Mouse (Mus musculus): ENCODE measurements around the gene Ppef2. TPM values are rescaled to one million over a fixed set of nuclear protein-coding genes. Genes with fewer than 3 reads are reported as not detected.

The Ppef2 gene
- polyA plus RNA-seq, 1 experiment from 2014 or later, result 0.99 TPM

DNA sequence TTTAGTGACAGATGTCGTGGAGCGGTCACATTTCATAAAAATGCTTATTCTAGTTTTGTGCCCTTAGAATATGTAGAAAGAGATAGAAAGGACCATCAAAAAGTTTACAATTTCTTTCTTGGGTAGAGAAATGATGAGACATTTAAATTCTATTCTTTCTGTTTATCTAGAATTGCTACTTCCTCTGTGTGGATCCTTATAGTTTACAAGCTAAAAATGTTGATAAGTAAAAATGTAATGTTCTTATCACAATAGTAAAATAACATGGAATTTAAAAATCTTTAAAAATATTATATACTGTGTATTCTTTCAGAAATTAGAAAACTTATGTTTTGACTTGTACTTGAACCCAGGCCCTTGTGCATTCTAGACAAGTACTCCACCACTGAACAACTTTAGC, 11.2 kb downstream of the Ppef2 start:
- 94% methylated on average over 2 of the region's 2 CpGs for WGBS
- Histone ChIP-seq H3K4me3 (ENCODE audit: low read depth, low read length) (no peak overlapping the region), H3K4me2 (ENCODE audit: low read depth, low read length) (no peak overlapping the region), H3K27me3 (ENCODE audit: control insufficient read depth, insufficient read depth, low read length) (no peaks in the 10 kb centered on the region), H3K9ac (replicated peaks; ENCODE audit: low read depth, low read length) (no peak overlapping the region), H3K9me3 (ENCODE audit: control insufficient read depth, low read length) (no peaks in the 10 kb centered on the region), H3K27ac (ENCODE audit: low read depth, low read length) (no peak overlapping the region), H3K36me3 (ENCODE audit: control insufficient read depth, insufficient read depth, low read length) (no peaks in the 10 kb centered on the region), H3K4me1 (ENCODE audit: control insufficient read depth, insufficient read depth, low read length) (no peaks in the 10 kb centered on the region)
- no peak for ATAC-seq (ENCODE audit: low read depth)

DNA sequence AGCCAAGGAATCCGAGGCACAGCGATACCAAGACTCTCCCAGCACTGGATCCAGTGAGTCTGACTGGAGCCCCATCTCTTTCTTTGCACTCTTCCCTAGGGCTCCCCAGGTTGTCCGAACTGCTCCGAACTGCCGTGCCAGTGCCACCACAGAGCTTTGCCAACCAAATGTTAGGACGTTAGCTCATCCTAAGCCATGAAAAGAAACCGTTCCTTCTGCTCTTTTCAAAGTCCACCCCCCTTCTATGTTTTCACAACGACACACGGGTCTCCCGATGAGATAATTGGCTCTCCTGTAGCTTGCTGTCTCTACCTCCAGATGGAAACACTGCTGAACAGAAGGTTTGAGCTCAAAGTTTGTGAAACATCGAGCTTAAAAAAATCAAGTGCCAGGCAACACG, 15.3 kb downstream of the Ppef2 start:
- WGBS, result 85% methylated on average over 12 of the region's 12 CpGs
- no peaks in the 10 kb centered on the region for H3K4me1 ChIP-seq (ENCODE audit: control insufficient read depth, insufficient read depth, low read length)
- no peak for ATAC-seq (ENCODE audit: low read depth)
- H3K9ac ChIP-seq (replicated peaks; ENCODE audit: low read depth, low read length), result no peak overlapping the region
- H3K4me2 ChIP-seq (ENCODE audit: low read depth, low read length), result no peak overlapping the region
- no peak overlapping the region for H3K4me3 ChIP-seq (ENCODE audit: low read depth, low read length)
- no peak overlapping the region for H3K27ac ChIP-seq (ENCODE audit: low read depth, low read length)
- H3K36me3 ChIP-seq (ENCODE audit: control insufficient read depth, insufficient read depth, low read length), result no peaks in the 10 kb centered on the region
- H3K9me3 ChIP-seq (ENCODE audit: control insufficient read depth, low read length), result no peaks in the 10 kb centered on the region
- H3K27me3 ChIP-seq (ENCODE audit: control insufficient read depth, insufficient read depth, low read length), result no peaks in the 10 kb centered on the region

DNA sequence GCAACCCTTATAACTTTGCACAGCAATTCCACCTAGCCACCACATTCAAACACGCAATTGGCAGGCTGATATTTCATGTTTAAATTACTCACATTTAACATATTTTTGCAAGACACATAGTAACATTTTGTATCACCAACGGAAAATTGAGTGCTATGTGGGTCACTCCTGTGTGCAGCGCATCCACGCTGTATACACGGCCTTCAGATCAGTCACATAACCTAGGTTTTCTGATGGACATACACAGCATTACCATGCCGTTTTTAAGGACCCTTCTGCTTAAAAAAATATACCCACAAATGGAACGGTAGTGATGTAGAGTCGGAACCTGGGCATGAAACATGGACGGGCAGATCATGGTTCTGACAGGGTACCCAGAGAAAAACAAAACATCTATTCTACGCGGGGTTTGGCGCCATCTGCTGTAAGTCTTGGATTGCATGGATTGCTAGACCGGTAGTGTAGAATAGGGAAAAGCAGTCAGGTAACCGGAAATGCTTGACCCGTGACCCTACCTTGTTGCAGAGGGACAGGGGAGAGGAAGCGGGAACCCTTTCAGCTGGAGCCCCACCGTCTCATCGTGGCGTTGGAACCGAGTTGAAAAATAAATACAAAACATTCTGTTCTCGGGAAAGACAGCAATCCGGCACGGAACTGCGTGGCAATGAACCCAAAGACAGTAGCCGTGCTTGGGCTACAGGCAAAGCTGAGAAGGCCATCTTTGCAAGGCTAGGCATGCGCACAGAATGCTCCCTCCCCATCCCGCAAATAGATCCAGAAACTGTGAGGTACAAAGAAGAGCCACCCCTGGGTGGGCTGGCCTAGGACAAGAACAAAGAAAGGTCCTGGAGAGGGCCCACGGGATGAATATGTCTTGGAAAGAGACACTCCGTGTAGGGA, 16.5 kb downstream of the Ppef2 start:
- no peak overlapping the region for H3K4me2 ChIP-seq (ENCODE audit: low read depth, low read length)
- no peak overlapping the region for H3K27ac ChIP-seq (ENCODE audit: low read depth, low read length)
- H3K36me3 ChIP-seq (ENCODE audit: control insufficient read depth, insufficient read depth, low read length), result no peaks in the 10 kb centered on the region
- H3K9me3 ChIP-seq (ENCODE audit: control insufficient read depth, low read length), result no peaks in the 10 kb centered on the region
- H3K27me3 ChIP-seq (ENCODE audit: control insufficient read depth, insufficient read depth, low read length), result no peaks in the 10 kb centered on the region
- 0 out of 2 replicates have a peak overlapping the region, but pooled peaks have one; percentile 7 for H3K9ac ChIP-seq (replicated peaks; ENCODE audit: low read depth, low read length)
- H3K4me1 ChIP-seq (ENCODE audit: control insufficient read depth, insufficient read depth, low read length), result no peaks in the 10 kb centered on the region
- H3K4me3 ChIP-seq (ENCODE audit: low read depth, low read length), result no peak overlapping the region
- 50% methylated on average over 29 of the region's 29 CpGs for WGBS
- ATAC-seq (ENCODE audit: low read depth), result peak; percentile 84

DNA sequence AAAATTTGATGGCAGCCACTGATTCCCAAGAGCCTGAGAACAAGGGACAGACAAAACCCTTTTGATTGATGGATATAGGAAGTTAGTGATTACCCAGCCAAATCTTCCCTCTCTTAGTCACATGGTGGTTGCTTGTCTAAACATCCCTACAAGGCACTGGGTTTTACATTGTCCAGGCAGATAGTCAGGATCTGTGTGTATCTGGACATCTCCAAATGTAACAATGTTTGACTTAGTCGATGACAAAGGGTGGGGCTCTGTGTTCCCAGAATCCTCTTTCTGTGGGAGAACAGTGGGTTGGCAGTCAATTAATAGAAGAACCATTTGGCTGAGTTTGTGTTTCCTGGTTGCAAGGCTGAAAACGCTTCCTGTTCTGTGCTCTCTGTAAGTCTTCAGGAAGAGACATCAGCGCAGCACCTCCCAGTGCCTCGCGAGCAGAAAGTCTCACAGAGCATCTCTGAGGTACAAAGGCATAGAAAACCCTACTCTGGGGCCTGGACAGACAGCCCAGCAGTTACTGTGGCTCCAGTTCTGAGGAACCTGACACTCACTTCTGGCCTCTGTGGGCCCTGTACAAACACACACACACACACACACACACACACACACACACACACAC, 21.0 kb downstream of the Ppef2 start:
- WGBS, result 76% methylated on average over 5 of the region's 5 CpGs
- H3K4me1 ChIP-seq (ENCODE audit: control insufficient read depth, insufficient read depth, low read length), result no peaks in the 10 kb centered on the region
- no peaks in the 10 kb centered on the region for H3K9me3 ChIP-seq (ENCODE audit: control insufficient read depth, low read length)
- H3K9ac ChIP-seq (replicated peaks; ENCODE audit: low read depth, low read length), result no peak overlapping the region
- H3K27ac ChIP-seq (ENCODE audit: low read depth, low read length), result no peak overlapping the region
- no peaks in the 10 kb centered on the region for H3K27me3 ChIP-seq (ENCODE audit: control insufficient read depth, insufficient read depth, low read length)
- no peak overlapping the region for H3K4me2 ChIP-seq (ENCODE audit: low read depth, low read length)
- no peak for ATAC-seq (ENCODE audit: low read depth)
- H3K4me3 ChIP-seq (ENCODE audit: low read depth, low read length), result no peak overlapping the region
- no peaks in the 10 kb centered on the region for H3K36me3 ChIP-seq (ENCODE audit: control insufficient read depth, insufficient read depth, low read length)

DNA sequence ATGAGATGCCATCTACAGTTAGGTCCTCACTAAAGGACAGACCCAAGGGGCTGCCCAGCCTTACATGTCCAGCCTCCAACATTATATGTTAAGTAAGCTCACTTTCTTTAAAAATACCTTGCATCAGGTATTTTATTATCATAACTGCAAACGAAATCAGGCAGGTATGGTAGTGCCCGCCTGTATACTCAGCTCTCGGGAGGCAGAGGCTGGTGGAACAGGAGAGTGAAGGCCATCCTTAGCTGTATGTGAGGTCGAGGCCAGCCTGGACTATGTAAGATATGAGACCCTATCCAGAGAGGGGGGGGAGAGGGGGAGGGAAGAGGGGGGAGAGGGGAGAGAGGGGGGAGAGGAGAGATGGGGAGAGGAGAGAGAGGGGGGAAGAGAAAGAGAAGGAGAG, 22.7 kb downstream of the Ppef2 start:
- H3K27me3 ChIP-seq (ENCODE audit: control insufficient read depth, insufficient read depth, low read length), result no peaks in the 10 kb centered on the region
- ATAC-seq (ENCODE audit: low read depth), result no peak
- no peaks in the 10 kb centered on the region for H3K4me1 ChIP-seq (ENCODE audit: control insufficient read depth, insufficient read depth, low read length)
- no peak overlapping the region for H3K4me2 ChIP-seq (ENCODE audit: low read depth, low read length)
- H3K9ac ChIP-seq (replicated peaks; ENCODE audit: low read depth, low read length), result no peak overlapping the region
- H3K36me3 ChIP-seq (ENCODE audit: control insufficient read depth, insufficient read depth, low read length), result no peaks in the 10 kb centered on the region
- no peak overlapping the region for H3K4me3 ChIP-seq (ENCODE audit: low read depth, low read length)
- WGBS, result 89% methylated on average over 4 of the region's 4 CpGs
- H3K27ac ChIP-seq (ENCODE audit: low read depth, low read length), result no peak overlapping the region
- H3K9me3 ChIP-seq (ENCODE audit: control insufficient read depth, low read length), result no peaks in the 10 kb centered on the region

DNA sequence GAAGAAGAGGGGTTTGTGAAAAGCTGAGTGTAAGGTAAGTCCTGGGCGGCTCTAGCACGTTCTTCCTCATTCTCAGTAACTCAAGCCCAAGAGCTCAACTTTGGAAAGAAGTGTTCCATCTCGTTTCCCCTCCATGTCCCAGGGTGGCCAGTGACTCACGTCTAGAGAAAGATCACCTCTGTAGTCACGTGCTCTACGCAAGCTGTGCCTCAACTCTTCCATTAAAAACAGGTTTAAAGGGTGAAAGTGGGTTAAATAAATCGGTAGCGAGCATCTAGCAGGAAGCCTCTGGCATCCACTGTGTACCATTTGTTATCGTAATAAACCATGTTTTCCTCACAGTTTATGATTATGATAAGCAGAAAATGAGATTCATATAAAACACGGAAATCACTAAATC, 24.2 kb downstream of the Ppef2 start:
- H3K4me2 ChIP-seq (ENCODE audit: low read depth, low read length), result no peak overlapping the region
- 86% methylated on average over 10 of the region's 10 CpGs for WGBS
- H3K9ac ChIP-seq (replicated peaks; ENCODE audit: low read depth, low read length), result no peak overlapping the region
- H3K27me3 ChIP-seq (ENCODE audit: control insufficient read depth, insufficient read depth, low read length), result no peaks in the 10 kb centered on the region
- H3K4me3 ChIP-seq (ENCODE audit: low read depth, low read length), result no peak overlapping the region
- no peak for ATAC-seq (ENCODE audit: low read depth)
- no peaks in the 10 kb centered on the region for H3K4me1 ChIP-seq (ENCODE audit: control insufficient read depth, insufficient read depth, low read length)
- no peak overlapping the region for H3K27ac ChIP-seq (ENCODE audit: low read depth, low read length)
- no peaks in the 10 kb centered on the region for H3K9me3 ChIP-seq (ENCODE audit: control insufficient read depth, low read length)
- H3K36me3 ChIP-seq (ENCODE audit: control insufficient read depth, insufficient read depth, low read length), result no peaks in the 10 kb centered on the region

DNA sequence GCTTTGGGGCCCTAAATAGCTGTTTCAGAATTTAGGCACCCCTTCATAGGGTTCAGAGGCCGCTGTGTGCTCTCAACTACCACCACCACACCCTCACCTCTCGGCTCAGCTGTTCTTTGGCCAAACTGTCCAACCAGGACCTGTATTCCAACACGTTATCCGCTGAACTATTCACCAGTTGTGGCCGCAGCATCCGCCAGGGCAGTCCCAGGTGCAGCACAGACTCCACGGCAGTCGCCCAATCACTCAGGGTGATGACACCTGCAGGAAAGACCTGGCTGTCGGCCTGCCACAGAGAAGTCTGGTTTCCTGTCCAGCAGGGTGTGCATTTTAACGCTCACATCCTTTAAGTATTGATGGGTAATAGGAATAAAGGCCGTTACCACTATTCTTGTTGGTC, 25.8 kb downstream of the Ppef2 start:
- 89% methylated on average over 11 of the region's 11 CpGs for WGBS
- no peak overlapping the region for H3K27ac ChIP-seq (ENCODE audit: low read depth, low read length)
- H3K27me3 ChIP-seq (ENCODE audit: control insufficient read depth, insufficient read depth, low read length), result no peaks in the 10 kb centered on the region
- no peak overlapping the region for H3K4me3 ChIP-seq (ENCODE audit: low read depth, low read length)
- no peak overlapping the region for H3K4me2 ChIP-seq (ENCODE audit: low read depth, low read length)
- H3K4me1 ChIP-seq (ENCODE audit: control insufficient read depth, insufficient read depth, low read length), result no peaks in the 10 kb centered on the region
- no peak for ATAC-seq (ENCODE audit: low read depth)
- no peaks in the 10 kb centered on the region for H3K9me3 ChIP-seq (ENCODE audit: control insufficient read depth, low read length)
- no peak overlapping the region for H3K9ac ChIP-seq (replicated peaks; ENCODE audit: low read depth, low read length)
- no peaks in the 10 kb centered on the region for H3K36me3 ChIP-seq (ENCODE audit: control insufficient read depth, insufficient read depth, low read length)

DNA sequence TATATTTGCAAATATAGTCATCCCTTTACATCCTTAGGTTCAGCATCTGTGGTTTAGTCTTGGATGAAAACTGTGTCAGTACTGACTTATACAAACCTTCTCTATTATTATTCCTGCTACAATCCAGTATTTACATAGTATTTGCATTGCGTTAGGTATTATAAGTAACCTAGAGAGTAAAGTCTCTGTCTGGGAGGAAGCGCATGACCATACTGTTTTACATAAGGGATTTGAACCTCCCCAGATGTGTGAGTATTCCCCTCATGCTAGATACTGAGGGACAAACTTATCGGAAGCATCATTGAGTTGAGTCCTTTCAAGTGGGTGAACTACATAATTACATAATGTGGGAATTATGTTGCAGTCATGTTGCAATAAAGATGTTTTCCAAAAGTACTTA, 26.6 kb downstream of the Ppef2 start:
- Histone ChIP-seq H3K4me3 (ENCODE audit: low read depth, low read length) (no peak overlapping the region), H3K4me2 (ENCODE audit: low read depth, low read length) (no peak overlapping the region), H3K9me3 (ENCODE audit: control insufficient read depth, low read length) (no peaks in the 10 kb centered on the region), H3K4me1 (ENCODE audit: control insufficient read depth, insufficient read depth, low read length) (no peaks in the 10 kb centered on the region), H3K27ac (ENCODE audit: low read depth, low read length) (no peak overlapping the region), H3K36me3 (ENCODE audit: control insufficient read depth, insufficient read depth, low read length) (no peaks in the 10 kb centered on the region), H3K27me3 (ENCODE audit: control insufficient read depth, insufficient read depth, low read length) (no peaks in the 10 kb centered on the region), H3K9ac (replicated peaks; ENCODE audit: low read depth, low read length) (no peak overlapping the region)
- no peak for ATAC-seq (ENCODE audit: low read depth)
- WGBS, result 94% methylated on average over 3 of the region's 3 CpGs

DNA sequence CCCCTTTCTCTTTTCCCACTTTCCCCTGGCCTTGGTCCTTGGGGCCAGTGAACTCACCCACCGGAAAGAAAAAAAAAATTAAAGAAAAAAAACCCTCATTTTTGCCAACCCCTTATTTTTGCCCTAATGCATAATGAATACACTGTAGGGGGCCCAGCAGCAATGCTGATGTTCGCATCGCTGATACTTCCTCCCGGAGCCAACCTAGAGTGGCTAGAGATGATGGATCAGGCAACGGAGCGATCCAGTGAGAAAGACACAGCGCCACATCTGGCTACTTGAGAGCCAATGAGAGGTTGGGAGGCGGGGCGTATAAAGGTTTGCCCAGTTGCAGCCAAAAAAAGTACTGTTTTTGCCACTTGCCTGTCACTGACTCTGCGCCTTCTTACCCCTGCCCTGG, 27.3 kb downstream of the Ppef2 start:
- H3K9ac ChIP-seq (replicated peaks; ENCODE audit: low read depth, low read length), result no peak overlapping the region
- H3K27ac ChIP-seq (ENCODE audit: low read depth, low read length), result no peak overlapping the region
- no peak for ATAC-seq (ENCODE audit: low read depth)
- 48% methylated on average over 10 of the region's 10 CpGs for WGBS
- no peak overlapping the region for H3K4me2 ChIP-seq (ENCODE audit: low read depth, low read length)
- no peak overlapping the region for H3K4me3 ChIP-seq (ENCODE audit: low read depth, low read length)
- H3K36me3 ChIP-seq (ENCODE audit: control insufficient read depth, insufficient read depth, low read length), result no peaks in the 10 kb centered on the region
- no peaks in the 10 kb centered on the region for H3K9me3 ChIP-seq (ENCODE audit: control insufficient read depth, low read length)
- H3K4me1 ChIP-seq (ENCODE audit: control insufficient read depth, insufficient read depth, low read length), result no peaks in the 10 kb centered on the region
- H3K27me3 ChIP-seq (ENCODE audit: control insufficient read depth, insufficient read depth, low read length), result no peaks in the 10 kb centered on the region
